Mouse (Mus musculus): ENCODE data around the gene Inpp5d. TPM values are rescaled to one million over a fixed set of nuclear protein-coding genes. Genes with fewer than 3 reads are reported as not detected.

The Inpp5d gene
- polyA plus RNA-seq, 1 experiment: 18.2 TPM

DNA sequence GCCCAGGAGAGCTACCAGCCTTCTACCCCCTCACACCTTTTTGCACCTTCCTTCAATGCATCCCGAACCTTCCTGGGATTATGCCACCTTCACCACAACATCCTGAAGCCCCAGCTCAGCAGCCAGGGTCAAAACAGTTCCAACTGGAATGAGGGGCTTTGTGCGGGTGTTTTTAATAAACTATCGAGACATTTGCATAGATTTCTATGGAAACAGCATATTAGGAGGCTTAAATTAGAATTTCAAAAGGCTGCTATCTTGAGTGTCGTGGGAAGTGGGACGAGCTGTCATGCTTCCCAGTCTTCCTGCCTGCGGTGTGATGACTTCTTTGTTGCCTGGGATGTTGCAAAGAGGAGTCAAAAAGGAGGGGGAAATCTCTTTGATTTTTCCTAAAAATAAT, 88.9 kb downstream of the Inpp5d start:
- Histone ChIP-seq H3K4me1 (ENCODE audit: control insufficient read depth, insufficient read depth, low read length) (peaks cover 16% of the 10 kb centered on the region), H3K4me3 (ENCODE audit: insufficient read depth, low read length) (no peak overlapping the region), H3K27ac (ENCODE audit: insufficient read depth, low read length) (peak overlapping the region; percentile 95)
- TF ChIP-seq POLR2A (IDR thresholded peaks at IDR 0.05; ENCODE audit: extremely low read depth, insufficient read depth, low read length) (no peak), CTCF (IDR thresholded peaks at IDR 0.05; ENCODE audit: extremely low read depth, insufficient read depth, low read length) (no peak)

DNA sequence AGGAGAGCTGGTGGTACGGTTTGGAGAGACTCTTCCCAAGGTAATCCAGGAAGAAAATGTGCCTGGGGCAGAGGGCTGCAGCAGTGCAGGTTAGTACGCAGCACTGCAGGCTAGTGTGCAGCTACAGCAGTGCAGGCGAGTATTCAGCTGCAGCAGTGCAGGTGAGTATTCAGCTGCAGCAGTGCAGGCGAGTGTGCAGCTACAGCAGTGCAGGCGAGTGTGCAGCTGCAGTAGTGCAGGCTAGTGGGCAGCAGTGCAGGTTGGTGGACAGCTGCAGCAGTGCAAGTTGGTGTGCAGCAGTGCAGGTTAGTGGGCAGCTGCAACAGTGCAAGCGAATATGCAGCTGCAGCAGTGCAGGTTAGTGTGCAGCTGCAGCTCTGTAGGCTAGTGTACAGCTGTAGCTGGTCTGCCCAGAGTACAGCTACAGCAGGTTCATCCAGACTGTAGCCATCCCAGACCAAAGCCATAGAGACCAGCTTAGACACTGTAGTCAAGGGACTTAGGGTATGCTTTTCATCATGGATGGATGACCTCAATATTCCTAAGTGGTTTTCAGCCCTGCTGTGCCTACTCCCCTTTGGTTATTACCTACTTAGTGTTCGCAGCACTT, 89.7 kb downstream of the Inpp5d start:
- Histone ChIP-seq H3K4me1 (ENCODE audit: control insufficient read depth, insufficient read depth, low read length) (peaks cover 15% of the 10 kb centered on the region), H3K27ac (ENCODE audit: insufficient read depth, low read length) (peak overlapping the region; percentile 93), H3K4me3 (ENCODE audit: insufficient read depth, low read length) (no peak overlapping the region)
- TF ChIP-seq POLR2A (IDR thresholded peaks at IDR 0.05; ENCODE audit: extremely low read depth, insufficient read depth, low read length): no peak
- no peak for TF ChIP-seq CTCF (IDR thresholded peaks at IDR 0.05; ENCODE audit: extremely low read depth, insufficient read depth, low read length)

DNA sequence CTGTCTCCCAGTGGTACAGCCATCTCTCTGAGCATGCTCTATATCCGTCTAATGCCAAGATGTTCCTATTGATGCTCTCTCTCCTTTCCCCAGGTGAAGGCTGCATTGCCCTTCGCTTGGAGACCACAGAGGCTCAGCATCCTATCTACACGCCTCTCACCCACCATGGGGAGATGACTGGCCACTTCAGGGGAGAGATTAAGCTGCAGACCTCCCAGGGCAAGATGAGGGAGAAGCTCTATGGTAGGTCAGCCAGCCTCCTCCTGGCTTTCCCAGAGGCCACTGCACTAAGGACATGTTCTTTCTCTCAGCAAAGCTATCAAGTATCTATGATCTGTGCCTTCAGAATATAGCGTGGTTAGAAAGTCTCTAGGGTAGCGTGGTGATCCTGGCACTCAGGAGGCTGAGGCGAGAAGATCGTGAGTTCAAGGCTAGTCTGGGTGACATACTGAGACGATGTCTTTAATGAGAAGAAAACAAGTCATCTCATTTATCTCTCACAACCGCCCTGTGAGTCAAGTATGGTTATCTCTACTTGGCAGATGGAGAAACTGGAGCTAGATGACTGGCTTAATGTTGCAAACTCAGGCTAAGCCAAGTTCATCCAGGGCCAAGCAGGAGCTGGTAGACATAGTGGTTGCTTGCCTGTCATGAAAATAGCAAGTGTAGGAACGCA, 92.0 kb downstream of the Inpp5d start:
- Histone ChIP-seq H3K27ac (ENCODE audit: insufficient read depth, low read length) (no peak overlapping the region), H3K4me1 (ENCODE audit: control insufficient read depth, insufficient read depth, low read length) (peaks cover 15% of the 10 kb centered on the region), H3K4me3 (ENCODE audit: insufficient read depth, low read length) (no peak overlapping the region)
- TF ChIP-seq POLR2A (IDR thresholded peaks at IDR 0.05; ENCODE audit: extremely low read depth, insufficient read depth, low read length) (no peak), CTCF (IDR thresholded peaks at IDR 0.05; ENCODE audit: extremely low read depth, insufficient read depth, low read length) (no peak)

- Histone ChIP-seq H3K4me1 (ENCODE audit: control insufficient read depth, insufficient read depth, low read length) (peaks cover 15% of the 10 kb centered on the region), H3K27ac (ENCODE audit: insufficient read depth, low read length) (no peak overlapping the region), H3K4me3 (ENCODE audit: insufficient read depth, low read length) (no peak overlapping the region)
- TF ChIP-seq CTCF (IDR thresholded peaks at IDR 0.05; ENCODE audit: extremely low read depth, insufficient read depth, low read length) (no peak), POLR2A (IDR thresholded peaks at IDR 0.05; ENCODE audit: extremely low read depth, insufficient read depth, low read length) (no peak)
Measured at GRCm38 (mm10) chr1:87712614-87712971, 92.5 kb downstream of the Inpp5d start.

DNA sequence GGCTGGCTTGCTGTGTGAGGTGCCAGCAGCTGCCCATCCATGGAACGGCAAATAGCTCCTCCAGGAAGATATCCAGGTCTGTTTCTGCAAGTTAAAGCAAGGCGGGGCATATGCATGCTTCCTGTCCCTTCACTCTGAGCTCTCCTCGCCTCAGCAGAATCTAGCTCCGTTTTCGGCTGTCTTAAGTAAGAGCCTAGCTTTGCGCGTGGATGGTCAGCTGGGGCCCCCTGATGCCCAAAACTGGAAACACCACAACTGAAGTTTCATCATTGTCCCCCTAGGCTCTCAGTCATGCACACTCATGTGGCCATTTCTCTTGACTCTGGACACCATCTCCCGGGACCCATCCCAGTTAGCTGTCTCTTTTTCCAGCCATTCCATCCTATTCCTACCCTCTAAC, 101.3 kb downstream of the Inpp5d start:
- TF ChIP-seq CTCF (IDR thresholded peaks at IDR 0.05; ENCODE audit: extremely low read depth, insufficient read depth, low read length) (peak; percentile 78), POLR2A (IDR thresholded peaks at IDR 0.05; ENCODE audit: extremely low read depth, insufficient read depth, low read length) (no peak)
- Histone ChIP-seq H3K4me1 (ENCODE audit: control insufficient read depth, insufficient read depth, low read length) (peaks cover 5% of the 10 kb centered on the region), H3K27ac (ENCODE audit: insufficient read depth, low read length) (no peak overlapping the region), H3K4me3 (ENCODE audit: insufficient read depth, low read length) (no peak overlapping the region)

GRCm38 (mm10) chr1:87722081-87722480, 102.0 kb downstream of the Inpp5d start:
- TF ChIP-seq POLR2A (IDR thresholded peaks at IDR 0.05; ENCODE audit: extremely low read depth, insufficient read depth, low read length) (no peak), CTCF (IDR thresholded peaks at IDR 0.05; ENCODE audit: extremely low read depth, insufficient read depth, low read length) (no peak)
- Histone ChIP-seq H3K27ac (ENCODE audit: insufficient read depth, low read length) (no peak overlapping the region), H3K4me1 (ENCODE audit: control insufficient read depth, insufficient read depth, low read length) (peaks cover 5% of the 10 kb centered on the region), H3K4me3 (ENCODE audit: insufficient read depth, low read length) (no peak overlapping the region)

DNA sequence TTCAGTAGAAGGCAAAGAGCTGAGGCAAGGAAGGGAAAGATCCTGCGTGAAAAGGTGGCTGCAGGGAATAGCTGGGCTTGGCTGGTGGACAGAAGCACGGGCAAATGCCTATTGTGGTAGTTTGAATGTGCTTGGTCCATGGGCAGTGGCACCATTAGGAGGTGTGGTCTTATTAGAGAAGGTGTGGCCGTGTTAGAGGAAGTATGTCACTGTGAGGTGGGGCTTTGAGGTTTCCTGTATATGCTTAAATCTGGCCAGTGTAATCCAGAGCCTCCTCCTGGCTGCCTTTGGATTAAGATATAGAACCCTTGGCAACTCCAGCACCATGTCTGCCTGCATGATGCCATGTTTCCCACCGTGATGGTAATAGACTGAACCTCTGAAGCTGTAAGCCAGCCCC, 103.2 kb downstream of the Inpp5d start:
- Histone ChIP-seq H3K4me3 (ENCODE audit: insufficient read depth, low read length) (no peak overlapping the region), H3K27ac (ENCODE audit: insufficient read depth, low read length) (no peak overlapping the region), H3K4me1 (ENCODE audit: control insufficient read depth, insufficient read depth, low read length) (peaks cover 5% of the 10 kb centered on the region)
- TF ChIP-seq CTCF (IDR thresholded peaks at IDR 0.05; ENCODE audit: extremely low read depth, insufficient read depth, low read length) (no peak), POLR2A (IDR thresholded peaks at IDR 0.05; ENCODE audit: extremely low read depth, insufficient read depth, low read length) (no peak)

DNA sequence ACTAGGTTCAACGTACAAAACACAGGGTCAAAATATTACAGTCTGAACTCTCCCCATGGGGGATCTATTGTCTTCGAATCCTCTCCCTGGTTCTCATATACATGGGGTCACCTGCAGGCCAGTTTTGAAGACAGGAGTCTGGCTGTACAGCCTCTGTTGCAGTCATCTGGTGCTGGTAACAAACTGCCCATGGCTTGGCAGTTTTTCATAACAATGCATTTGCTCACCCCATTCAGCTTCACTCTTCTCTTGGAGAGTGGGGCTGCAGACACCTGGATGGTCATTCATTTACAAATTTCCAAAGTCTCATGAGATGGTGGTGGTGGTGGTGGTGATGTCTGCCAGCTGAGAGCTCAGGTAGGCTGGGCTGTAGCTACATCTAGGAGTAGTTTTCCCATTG, 109.0 kb downstream of the Inpp5d start:
- no peak overlapping the region for H3K4me3 ChIP-seq (ENCODE audit: insufficient read depth, low read length)
- peaks cover 6% of the 10 kb centered on the region; the same call in 1 of the 2 replicates for H3K4me1 ChIP-seq (ENCODE audit: control insufficient read depth, insufficient read depth, low read length)
- TF ChIP-seq CTCF (IDR thresholded peaks at IDR 0.05; ENCODE audit: extremely low read depth, insufficient read depth, low read length) (no peak), POLR2A (IDR thresholded peaks at IDR 0.05; ENCODE audit: extremely low read depth, insufficient read depth, low read length) (no peak)
- no peak overlapping the region for H3K27ac ChIP-seq (ENCODE audit: insufficient read depth, low read length)

DNA sequence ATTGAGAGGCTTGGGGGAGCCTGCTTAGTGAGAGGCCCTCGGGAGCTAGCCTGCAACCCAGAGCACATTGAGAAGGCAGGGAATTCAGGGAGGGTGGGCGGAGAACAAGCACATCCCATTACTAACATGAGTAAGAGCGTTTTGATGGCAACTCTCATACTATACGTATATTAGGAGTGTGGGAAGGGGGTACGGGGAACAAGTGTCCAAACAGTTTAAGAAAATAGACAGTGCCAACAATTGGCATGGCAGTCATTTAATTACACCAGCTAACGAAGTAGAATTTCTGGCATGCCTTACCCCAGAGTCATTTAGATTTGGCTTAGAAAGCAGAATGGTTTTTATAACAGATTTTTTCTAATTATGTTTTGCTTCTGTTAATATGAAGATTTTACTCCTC, 109.7 kb downstream of the Inpp5d start:
- Histone ChIP-seq H3K27ac (ENCODE audit: insufficient read depth, low read length) (no peak overlapping the region), H3K4me3 (ENCODE audit: insufficient read depth, low read length) (no peak overlapping the region), H3K4me1 (ENCODE audit: control insufficient read depth, insufficient read depth, low read length) (peaks cover 6% of the 10 kb centered on the region; the same call in 1 of the 2 replicates)
- TF ChIP-seq CTCF (IDR thresholded peaks at IDR 0.05; ENCODE audit: extremely low read depth, insufficient read depth, low read length): no peak
- TF ChIP-seq POLR2A (IDR thresholded peaks at IDR 0.05; ENCODE audit: extremely low read depth, insufficient read depth, low read length): no peak

GRCm38 (mm10) chr1:87730271-87730670, 110.2 kb downstream of the Inpp5d start:
- TF ChIP-seq CTCF (IDR thresholded peaks at IDR 0.05; ENCODE audit: extremely low read depth, insufficient read depth, low read length) (no peak), POLR2A (IDR thresholded peaks at IDR 0.05; ENCODE audit: extremely low read depth, insufficient read depth, low read length) (no peak)
- H3K4me3 ChIP-seq (ENCODE audit: insufficient read depth, low read length): no peak overlapping the region
- H3K27ac ChIP-seq (ENCODE audit: insufficient read depth, low read length): 0 out of 2 replicates have a peak overlapping the region, but pooled peaks have one; percentile 6
- peaks cover 6% of the 10 kb centered on the region; the same call in 1 of the 2 replicates for H3K4me1 ChIP-seq (ENCODE audit: control insufficient read depth, insufficient read depth, low read length)
